Mouse (Mus musculus) neural tube, embryonic 13.5 days (tissue): ENCODE measurements at regions not wholly inside any gene's neighbourhood (a gene's known extent, or its start where the extent isn't known, plus 50 kb on each side); places are given as distances from the start of the nearest gene placed in this dataset.
A peak's percentile ranks its signal among the peaks of the same experiment; 100 is the strongest.

ENCODE experiments used
- ATAC-seq: fragments of 200-750 bp; cut with Nextera tagmentation; 2 replicates; pipeline ENCODE4 v1.8.0; 2017; ENCODE audit warnings: low read depth, mild to moderate bottlenecking, moderate TSS enrichment, moderate library complexity
- H3K27ac ChIP-seq: fragments of 300-500 bp; sonication (generic); replicated peaks from 2 replicates; pipeline ENCODE4 v1.5.1; 2015; ENCODE audit warnings: moderate library complexity, mild to moderate bottlenecking, inconsistent platforms
- H3K27me3 ChIP-seq: fragments of 300-500 bp; sonication (generic); 2 replicates; pipeline ENCODE4 v1.6.1; 2015; ENCODE audit warnings: mild to moderate bottlenecking, inconsistent platforms
- H3K36me3 ChIP-seq: fragments of 300-500 bp; sonication (generic); 2 replicates; pipeline ENCODE4 v1.6.1; 2015; ENCODE audit warnings: mild to moderate bottlenecking, inconsistent platforms
- H3K4me1 ChIP-seq: fragments of 300-500 bp; sonication (generic); replicated peaks from 2 replicates; pipeline ENCODE4 v1.6.1; 2015; ENCODE audit warnings: inconsistent platforms
- H3K4me2 ChIP-seq: fragments of 300-500 bp; sonication (generic); 2 replicates; pipeline ENCODE4 v1.6.1; 2015; ENCODE audit warnings: inconsistent platforms, mild to moderate bottlenecking, moderate library complexity
- H3K4me3 ChIP-seq: fragments of 300-500 bp; sonication (generic); 2 replicates; pipeline ENCODE4 v1.5.1; 2015; ENCODE audit warnings: mild to moderate bottlenecking, inconsistent platforms
- H3K9ac ChIP-seq: fragments of 300-500 bp; sonication (generic); 2 replicates; pipeline ENCODE4 v1.6.1; 2015; ENCODE audit warnings: moderate library complexity, mild to moderate bottlenecking, inconsistent platforms
- H3K9me3 ChIP-seq: fragments of 300-500 bp; sonication (generic); 2 replicates; pipeline ENCODE4 v1.6.1; 2016; ENCODE audit warnings: inconsistent platforms
- WGBS: fragments of 180-500 bp; shearing (Covaris S2); methylation state at CpG from one replicate; pipeline ENCODE4 v1.1.7; 2015; 5-methylcytosine and 5-hydroxymethylcytosine counted together

GRCm38 (mm10) chr9:46819376-46819775, 179.2 kb upstream of the Gm4791 start:
- no peak overlapping the region for H3K4me2 ChIP-seq
- H3K36me3 ChIP-seq: no peaks in the 10 kb centered on the region
- ATAC-seq: no peak
- H3K9ac ChIP-seq: no peak overlapping the region
- 46% methylated on average over 6 of the region's 6 CpGs for WGBS
- H3K27ac ChIP-seq: no peak overlapping the region; the same call in 1 of the 2 replicates
- no peak overlapping the region for H3K4me3 ChIP-seq
- no peaks in the 10 kb centered on the region for H3K27me3 ChIP-seq
- no peaks in the 10 kb centered on the region for H3K9me3 ChIP-seq
- peaks cover 11% of the 10 kb centered on the region; the same call in 1 of the 2 replicates for H3K4me1 ChIP-seq

GRCm38 (mm10) chr9:46816126-46816525, 182.4 kb upstream of the Gm4791 start:
- H3K36me3 ChIP-seq: no peaks in the 10 kb centered on the region
- H3K4me3 ChIP-seq: no peak overlapping the region
- no peak overlapping the region for H3K27ac ChIP-seq
- no peaks in the 10 kb centered on the region for H3K9me3 ChIP-seq
- 0 out of 2 replicates have a peak, but pooled peaks cover 14% of the 10 kb centered on the region for H3K27me3 ChIP-seq
- ATAC-seq: no peak
- H3K4me1 ChIP-seq: peaks cover 16% of the 10 kb centered on the region; the same call in 1 of the 2 replicates
- no peak overlapping the region for H3K9ac ChIP-seq
- 81% methylated on average over 5 of the region's 5 CpGs for WGBS
- no peak overlapping the region for H3K4me2 ChIP-seq

DNA sequence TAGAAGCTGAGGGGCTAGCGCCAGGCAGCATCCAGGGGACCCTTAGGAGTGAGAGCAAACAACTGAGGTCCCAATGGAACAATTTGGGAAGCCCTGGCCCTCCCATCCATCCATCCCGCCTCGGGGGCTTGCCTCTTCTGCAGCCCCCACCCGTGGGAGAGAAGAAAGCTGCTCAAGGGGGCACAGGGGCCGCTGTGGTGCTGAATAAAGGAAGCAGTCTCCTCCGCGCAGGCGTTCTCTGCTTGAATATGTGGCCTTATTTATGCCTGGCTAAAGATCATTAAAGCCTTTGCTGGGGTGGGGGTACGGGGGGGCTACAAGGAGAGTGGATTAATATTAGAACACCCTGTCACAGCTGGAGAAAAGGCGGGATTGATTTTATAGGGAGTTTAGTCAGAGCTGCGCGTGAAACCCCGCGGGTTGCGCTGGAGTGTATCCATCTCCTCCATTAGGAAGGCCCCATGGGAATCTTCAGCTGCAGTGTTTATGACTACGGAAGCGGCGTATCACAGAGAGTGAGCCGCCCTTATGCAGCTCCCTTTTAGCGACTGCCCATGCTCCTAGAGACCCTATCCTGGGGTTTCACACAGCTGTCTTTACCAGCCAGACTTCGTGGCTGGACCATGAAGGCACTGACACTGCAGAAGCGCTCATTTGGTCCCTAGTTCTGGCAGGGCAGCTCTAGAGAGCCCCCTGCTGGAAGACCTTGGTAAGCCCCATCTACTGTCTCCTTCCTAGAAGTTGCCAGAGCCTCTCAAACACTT, 183.9 kb upstream of the Gm4791 start:
- Histone ChIP-seq H3K4me1 (peaks cover 14% of the 10 kb centered on the region; the same call in 1 of the 2 replicates), H3K4me2 (peak overlapping the region; percentile 47), H3K4me3 (peak overlapping the region; percentile 25), H3K27ac (peak overlapping the region; percentile 79), H3K9me3 (no peaks in the 10 kb centered on the region), H3K9ac (peak overlapping the region; percentile 51), H3K36me3 (no peaks in the 10 kb centered on the region), H3K27me3 (0 out of 2 replicates have a peak, but pooled peaks cover 14% of the 10 kb centered on the region)
- WGBS: 5% methylated on average over 22 of the region's 22 CpGs
- ATAC-seq: peak; percentile 92

- H3K27ac ChIP-seq: no peak overlapping the region
- no peaks in the 10 kb centered on the region for H3K36me3 ChIP-seq
- no peaks in the 10 kb centered on the region for H3K9me3 ChIP-seq
- 0 out of 2 replicates have a peak, but pooled peaks cover 14% of the 10 kb centered on the region for H3K27me3 ChIP-seq
- WGBS: 87% methylated on average over 7 of the region's 7 CpGs
- no peak overlapping the region for H3K4me3 ChIP-seq
- no peak for ATAC-seq
- peaks cover 12% of the 10 kb centered on the region; the same call in 1 of the 2 replicates for H3K4me1 ChIP-seq
- H3K9ac ChIP-seq: no peak overlapping the region
- H3K4me2 ChIP-seq: no peak overlapping the region
These were observed 188.3 kb upstream of the Gm4791 start for GRCm38 (mm10) chr9:46810266-46810665.

DNA sequence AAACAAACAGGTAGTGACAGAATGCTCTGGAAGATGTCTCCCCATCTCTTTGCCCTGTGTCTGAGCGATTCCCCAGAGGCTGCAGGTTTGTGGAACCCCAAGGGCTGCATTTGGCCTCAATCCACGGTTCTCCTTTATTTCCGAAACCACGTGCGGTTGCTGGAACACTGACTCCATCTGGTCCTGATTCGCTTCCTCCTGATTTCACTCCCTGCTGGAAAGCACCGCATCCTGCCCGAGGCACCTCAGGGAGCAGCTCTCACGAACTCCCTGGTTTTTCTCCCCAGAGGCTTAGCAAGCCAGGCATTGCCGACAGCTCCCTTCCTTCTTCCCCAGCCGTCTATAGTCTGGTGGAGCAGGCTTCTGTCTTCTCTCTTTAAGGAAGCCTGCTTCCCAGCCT, 203.1 kb upstream of the Gm4791 start:
- ATAC-seq: no peak
- Histone ChIP-seq H3K4me1 (no peaks in the 10 kb centered on the region), H3K36me3 (no peaks in the 10 kb centered on the region), H3K9me3 (no peaks in the 10 kb centered on the region), H3K27me3 (0 out of 2 replicates have a peak, but pooled peaks cover 3% of the 10 kb centered on the region), H3K4me3 (no peak overlapping the region), H3K4me2 (no peak overlapping the region), H3K27ac (no peak overlapping the region), H3K9ac (no peak overlapping the region)
- WGBS: 66% methylated on average over 11 of the region's 11 CpGs

- Histone ChIP-seq H3K9ac (no peak overlapping the region), H3K27me3 (0 out of 2 replicates have a peak, but pooled peaks cover 3% of the 10 kb centered on the region), H3K4me2 (no peak overlapping the region), H3K27ac (no peak overlapping the region), H3K4me3 (no peak overlapping the region), H3K4me1 (0 out of 2 replicates have a peak, but pooled peaks cover 7% of the 10 kb centered on the region), H3K36me3 (no peaks in the 10 kb centered on the region), H3K9me3 (no peaks in the 10 kb centered on the region)
- WGBS: 69% methylated on average over 10 of the region's 10 CpGs
- ATAC-seq: no peak
These were observed 209.5 kb upstream of the Gm4791 start for GRCm38 (mm10) chr9:46789036-46789435.

GRCm38 (mm10) chr9:46788456-46788855, 210.1 kb upstream of the Gm4791 start:
- Histone ChIP-seq H3K4me3 (no peak overlapping the region), H3K36me3 (no peaks in the 10 kb centered on the region), H3K27ac (no peak overlapping the region), H3K27me3 (0 out of 2 replicates have a peak, but pooled peaks cover 3% of the 10 kb centered on the region), H3K4me1 (peaks cover 9% of the 10 kb centered on the region; the same call in 1 of the 2 replicates), H3K4me2 (no peak overlapping the region), H3K9me3 (no peaks in the 10 kb centered on the region), H3K9ac (no peak overlapping the region)
- no peak for ATAC-seq
- WGBS: 74% methylated on average over 5 of the region's 5 CpGs

- peaks cover 18% of the 10 kb centered on the region; the same call in 1 of the 2 replicates for H3K4me1 ChIP-seq
- H3K27ac ChIP-seq: no peak overlapping the region
- no peaks in the 10 kb centered on the region for H3K9me3 ChIP-seq
- ATAC-seq: no peak
- no peaks in the 10 kb centered on the region for H3K36me3 ChIP-seq
- no peak overlapping the region for H3K9ac ChIP-seq
- no peak overlapping the region for H3K4me3 ChIP-seq
- no peak overlapping the region for H3K4me2 ChIP-seq
- H3K27me3 ChIP-seq: no peaks in the 10 kb centered on the region
- 65% methylated on average over 17 of the region's 17 CpGs for WGBS
These were observed 214.1 kb upstream of the Gm4791 start for GRCm38 (mm10) chr9:46784355-46784975.

- H3K36me3 ChIP-seq: no peaks in the 10 kb centered on the region
- no peaks in the 10 kb centered on the region for H3K9me3 ChIP-seq
- H3K4me2 ChIP-seq: no peak overlapping the region
- ATAC-seq: no peak
- 71% methylated on average over 12 of the region's 12 CpGs for WGBS
- no peak overlapping the region for H3K4me3 ChIP-seq
- H3K4me1 ChIP-seq: peaks cover 15% of the 10 kb centered on the region; the same call in 1 of the 2 replicates
- no peaks in the 10 kb centered on the region for H3K27me3 ChIP-seq
- H3K27ac ChIP-seq: no peak overlapping the region
- no peak overlapping the region for H3K9ac ChIP-seq
These were observed 214.8 kb upstream of the Gm4791 start for GRCm38 (mm10) chr9:46783597-46784354.

GRCm38 (mm10) chr9:46781681-46782080, 216.9 kb upstream of the Gm4791 start:
- Histone ChIP-seq H3K4me2 (no peak overlapping the region), H3K9ac (no peak overlapping the region), H3K27me3 (no peaks in the 10 kb centered on the region), H3K27ac (0 out of 2 replicates have a peak overlapping the region, but pooled peaks have one; percentile 1), H3K9me3 (no peaks in the 10 kb centered on the region), H3K4me1 (peaks cover 11% of the 10 kb centered on the region; the same call in 1 of the 2 replicates), H3K36me3 (no peaks in the 10 kb centered on the region), H3K4me3 (no peak overlapping the region)
- 48% methylated on average over 8 of the region's 8 CpGs for WGBS
- no peak for ATAC-seq

GRCm38 (mm10) chr9:46778769-46779168, 219.8 kb upstream of the Gm4791 start:
- H3K9ac ChIP-seq: no peak overlapping the region
- no peaks in the 10 kb centered on the region for H3K36me3 ChIP-seq
- H3K27me3 ChIP-seq: no peaks in the 10 kb centered on the region
- H3K27ac ChIP-seq: no peak overlapping the region
- H3K4me2 ChIP-seq: no peak overlapping the region
- H3K4me1 ChIP-seq: peaks cover 11% of the 10 kb centered on the region; the same call in 1 of the 2 replicates
- no peaks in the 10 kb centered on the region for H3K9me3 ChIP-seq
- no peak overlapping the region for H3K4me3 ChIP-seq
- WGBS: 81% methylated on average over 6 of the region's 6 CpGs
- no peak for ATAC-seq

- no peak for ATAC-seq
- H3K9ac ChIP-seq: no peak overlapping the region
- no peaks in the 10 kb centered on the region for H3K27me3 ChIP-seq
- H3K4me1 ChIP-seq: 0 out of 2 replicates have a peak, but pooled peaks cover 6% of the 10 kb centered on the region
- 79% methylated on average over 2 of the region's 2 CpGs for WGBS
- no peak overlapping the region for H3K4me3 ChIP-seq
- H3K9me3 ChIP-seq: no peaks in the 10 kb centered on the region
- no peak overlapping the region for H3K27ac ChIP-seq
- no peaks in the 10 kb centered on the region for H3K36me3 ChIP-seq
- H3K4me2 ChIP-seq: no peak overlapping the region
These were observed 223.7 kb upstream of the Gm4791 start for GRCm38 (mm10) chr9:46774821-46775220.
